Mouse (Mus musculus): ENCODE data around the gene Dach1. TPM values are rescaled to one million over a fixed set of nuclear protein-coding genes. Genes with fewer than 3 reads are reported as not detected.

Gene Dach1
- polyA plus RNA-seq, 1 experiment, result 0.52 TPM

DNA sequence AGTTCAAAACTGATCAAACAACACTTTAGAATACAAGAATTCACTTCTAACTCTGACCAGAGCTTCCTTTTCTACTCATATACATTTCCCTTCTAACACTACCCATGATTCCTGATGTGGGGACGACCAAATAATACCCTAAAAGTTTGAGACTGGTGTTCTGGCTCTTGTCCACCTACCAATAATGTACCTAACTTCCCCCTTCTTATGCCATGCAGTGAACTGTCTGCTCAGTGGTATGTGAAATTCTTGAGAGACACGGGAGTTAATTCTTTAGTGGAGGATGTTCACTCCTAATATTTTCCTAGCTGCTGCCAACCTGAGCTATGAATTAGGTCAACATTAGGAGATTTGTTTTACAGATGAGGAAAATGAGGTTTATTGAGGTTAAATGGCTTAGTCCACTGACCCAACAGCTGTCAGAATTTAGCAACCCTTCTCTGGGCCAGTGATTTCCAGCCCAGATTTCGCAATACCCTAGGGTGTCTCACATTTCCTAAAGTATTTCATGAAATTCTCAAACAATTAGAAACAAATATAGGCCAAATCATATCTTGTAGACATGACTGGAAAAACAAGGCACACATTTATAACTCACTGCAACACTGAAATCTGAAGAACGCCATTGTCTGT is 102.2 kb downstream of the Dach1 start:
- Histone ChIP-seq H3K27ac (ENCODE audit: insufficient read depth, low read length) (no peak overlapping the region), H3K4me3 (ENCODE audit: low read depth, low read length) (no peak overlapping the region), H3K27me3 (ENCODE audit: control insufficient read depth, insufficient read depth, low read length, poor library complexity, severe bottlenecking) (no peaks in the 10 kb centered on the region), H3K9ac (ENCODE audit: low read depth, poor library complexity, severe bottlenecking) (no peak overlapping the region), H3K4me1 (ENCODE audit: control insufficient read depth, insufficient read depth, low read length) (no peaks in the 10 kb centered on the region), H3K9me3 (replicated peaks; ENCODE audit: control insufficient read depth, insufficient read depth, low read length, poor library complexity, severe bottlenecking) (no peaks in the 10 kb centered on the region), H3K36me3 (ENCODE audit: control insufficient read depth, insufficient read depth, low read length, poor library complexity, severe bottlenecking) (no peaks in the 10 kb centered on the region)
- TF ChIP-seq POLR2A (IDR thresholded peaks at IDR 0.05; ENCODE audit: insufficient read depth, low read length) (no peak), EP300 (IDR thresholded peaks at IDR 0.05; ENCODE audit: insufficient read depth, low read depth, low read length) (no peak)

DNA sequence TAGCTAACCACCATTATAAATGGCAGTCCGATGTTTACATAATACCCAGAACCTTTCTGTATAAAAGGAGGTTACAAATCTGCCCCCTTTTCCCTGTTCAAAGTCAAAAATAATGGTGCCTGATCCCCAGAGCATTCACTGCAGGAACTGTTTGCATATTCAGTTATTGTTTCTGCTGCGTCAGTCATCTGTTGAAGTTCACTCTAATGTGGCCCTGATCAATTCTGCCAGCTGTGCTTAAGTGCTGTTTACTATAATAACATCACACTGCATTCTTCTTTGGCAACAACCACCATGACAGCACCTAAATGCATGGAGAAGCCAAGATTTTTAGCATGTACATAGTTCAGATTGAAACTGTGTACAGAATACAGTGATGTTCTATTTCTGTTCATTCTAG is 105.4 kb downstream of the Dach1 start:
- no peaks in the 10 kb centered on the region for H3K9me3 ChIP-seq (replicated peaks; ENCODE audit: control insufficient read depth, insufficient read depth, low read length, poor library complexity, severe bottlenecking)
- no peaks in the 10 kb centered on the region for H3K4me1 ChIP-seq (ENCODE audit: control insufficient read depth, insufficient read depth, low read length)
- H3K4me3 ChIP-seq (ENCODE audit: low read depth, low read length), result no peak overlapping the region

DNA sequence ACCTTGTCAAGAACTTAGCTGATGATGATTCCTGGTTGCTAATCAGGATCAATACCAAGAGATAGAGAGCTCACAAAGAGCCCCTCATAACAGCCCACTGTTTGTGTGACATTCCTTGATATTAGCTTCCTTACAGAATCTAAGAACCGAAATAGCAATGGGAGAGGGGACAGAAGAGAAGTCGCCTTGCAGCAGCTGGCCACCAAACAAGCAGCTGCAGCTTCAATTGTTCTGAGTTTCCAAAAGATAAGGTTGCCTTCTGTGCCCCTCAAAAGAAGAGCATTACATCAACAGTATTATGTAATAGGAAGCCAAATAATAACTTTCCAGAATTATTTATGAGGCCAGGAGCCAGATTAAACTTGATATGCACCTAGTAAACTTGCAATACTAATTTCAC is 120.2 kb downstream of the Dach1 start:
- no peaks in the 10 kb centered on the region for H3K4me1 ChIP-seq (ENCODE audit: control insufficient read depth, insufficient read depth, low read length)
- TF ChIP-seq CTCF (IDR thresholded peaks at IDR 0.05; ENCODE audit: low read depth, low read length) (no peak), EP300 (IDR thresholded peaks at IDR 0.05; ENCODE audit: insufficient read depth, low read depth, low read length) (no peak), POLR2A (IDR thresholded peaks at IDR 0.05; ENCODE audit: insufficient read depth, low read length) (no peak)
- no peaks in the 10 kb centered on the region for H3K9me3 ChIP-seq (replicated peaks; ENCODE audit: control insufficient read depth, insufficient read depth, low read length, poor library complexity, severe bottlenecking)
- H3K9ac ChIP-seq (ENCODE audit: low read depth, poor library complexity, severe bottlenecking), result no peak overlapping the region
- no peak overlapping the region for H3K27ac ChIP-seq (ENCODE audit: insufficient read depth, low read length)
- H3K36me3 ChIP-seq (ENCODE audit: control insufficient read depth, insufficient read depth, low read length, poor library complexity, severe bottlenecking), result no peaks in the 10 kb centered on the region
- no peaks in the 10 kb centered on the region for H3K27me3 ChIP-seq (ENCODE audit: control insufficient read depth, insufficient read depth, low read length, poor library complexity, severe bottlenecking)
- no peak overlapping the region for H3K4me3 ChIP-seq (ENCODE audit: low read depth, low read length)

More for the DNA sequence above, 105.4 kb downstream of the Dach1 start:
- no peak for TF ChIP-seq EP300 (IDR thresholded peaks at IDR 0.05; ENCODE audit: insufficient read depth, low read depth, low read length)
- TF ChIP-seq CTCF (IDR thresholded peaks at IDR 0.05; ENCODE audit: low read depth, low read length), result no peak
- no peak for TF ChIP-seq POLR2A (IDR thresholded peaks at IDR 0.05; ENCODE audit: insufficient read depth, low read length)
- Histone ChIP-seq H3K36me3 (ENCODE audit: control insufficient read depth, insufficient read depth, low read length, poor library complexity, severe bottlenecking) (no peaks in the 10 kb centered on the region), H3K27ac (ENCODE audit: insufficient read depth, low read length) (no peak overlapping the region), H3K27me3 (ENCODE audit: control insufficient read depth, insufficient read depth, low read length, poor library complexity, severe bottlenecking) (no peaks in the 10 kb centered on the region), H3K9ac (ENCODE audit: low read depth, poor library complexity, severe bottlenecking) (no peak overlapping the region)

DNA sequence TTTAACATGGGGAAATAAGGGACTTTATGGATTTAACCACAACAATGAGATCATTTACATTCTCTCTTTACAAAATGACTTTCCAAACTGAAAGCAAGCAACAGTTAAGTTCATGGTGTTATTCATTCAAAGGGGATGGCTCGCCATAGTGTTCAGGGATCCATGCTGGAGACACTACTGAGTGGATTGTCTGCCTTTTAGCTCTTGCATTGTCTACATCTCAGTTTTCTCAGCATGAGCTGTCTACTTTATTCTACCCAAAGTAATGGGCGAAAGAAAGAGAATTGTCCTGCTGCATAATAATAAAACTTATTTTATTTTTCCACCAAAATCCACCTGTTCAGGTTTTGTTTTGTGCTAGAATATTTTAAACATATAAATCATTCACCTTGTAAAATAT is 121.2 kb downstream of the Dach1 start:
- no peaks in the 10 kb centered on the region for H3K4me1 ChIP-seq (ENCODE audit: control insufficient read depth, insufficient read depth, low read length)
- H3K4me3 ChIP-seq (ENCODE audit: low read depth, low read length), result no peak overlapping the region
- H3K27ac ChIP-seq (ENCODE audit: insufficient read depth, low read length), result no peak overlapping the region
- no peak overlapping the region for H3K9ac ChIP-seq (ENCODE audit: low read depth, poor library complexity, severe bottlenecking)
- H3K27me3 ChIP-seq (ENCODE audit: control insufficient read depth, insufficient read depth, low read length, poor library complexity, severe bottlenecking), result no peaks in the 10 kb centered on the region
- no peaks in the 10 kb centered on the region for H3K9me3 ChIP-seq (replicated peaks; ENCODE audit: control insufficient read depth, insufficient read depth, low read length, poor library complexity, severe bottlenecking)
- no peaks in the 10 kb centered on the region for H3K36me3 ChIP-seq (ENCODE audit: control insufficient read depth, insufficient read depth, low read length, poor library complexity, severe bottlenecking)
- TF ChIP-seq EP300 (IDR thresholded peaks at IDR 0.05; ENCODE audit: insufficient read depth, low read depth, low read length), result no peak
- no peak for TF ChIP-seq CTCF (IDR thresholded peaks at IDR 0.05; ENCODE audit: low read depth, low read length)
- no peak for TF ChIP-seq POLR2A (IDR thresholded peaks at IDR 0.05; ENCODE audit: insufficient read depth, low read length)

DNA sequence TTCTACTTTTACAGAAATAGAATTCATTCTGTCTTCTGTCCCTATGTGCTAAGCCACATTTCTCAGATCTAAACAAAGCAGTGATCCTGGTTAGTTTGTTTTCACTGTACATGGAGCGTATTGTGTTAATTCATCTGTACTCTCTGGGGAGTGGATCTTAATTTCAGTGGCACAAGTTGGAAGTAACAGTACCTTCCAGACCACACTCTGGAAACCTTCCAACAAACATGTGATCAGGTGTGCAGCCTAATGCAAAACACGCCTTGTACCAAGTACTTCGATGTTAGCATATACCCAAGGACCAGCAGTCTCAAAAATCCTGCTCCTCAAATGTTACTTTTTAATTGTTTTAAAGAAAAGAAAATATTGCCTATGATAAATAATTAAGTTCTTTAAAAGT is 121.9 kb downstream of the Dach1 start:
- Histone ChIP-seq H3K4me1 (ENCODE audit: control insufficient read depth, insufficient read depth, low read length) (no peaks in the 10 kb centered on the region), H3K27me3 (ENCODE audit: control insufficient read depth, insufficient read depth, low read length, poor library complexity, severe bottlenecking) (no peaks in the 10 kb centered on the region), H3K9ac (ENCODE audit: low read depth, poor library complexity, severe bottlenecking) (no peak overlapping the region), H3K9me3 (replicated peaks; ENCODE audit: control insufficient read depth, insufficient read depth, low read length, poor library complexity, severe bottlenecking) (no peaks in the 10 kb centered on the region), H3K27ac (ENCODE audit: insufficient read depth, low read length) (no peak overlapping the region), H3K36me3 (ENCODE audit: control insufficient read depth, insufficient read depth, low read length, poor library complexity, severe bottlenecking) (no peaks in the 10 kb centered on the region), H3K4me3 (ENCODE audit: low read depth, low read length) (no peak overlapping the region)
- TF ChIP-seq CTCF (IDR thresholded peaks at IDR 0.05; ENCODE audit: low read depth, low read length) (no peak), POLR2A (IDR thresholded peaks at IDR 0.05; ENCODE audit: insufficient read depth, low read length) (no peak), EP300 (IDR thresholded peaks at IDR 0.05; ENCODE audit: insufficient read depth, low read depth, low read length) (no peak)

DNA sequence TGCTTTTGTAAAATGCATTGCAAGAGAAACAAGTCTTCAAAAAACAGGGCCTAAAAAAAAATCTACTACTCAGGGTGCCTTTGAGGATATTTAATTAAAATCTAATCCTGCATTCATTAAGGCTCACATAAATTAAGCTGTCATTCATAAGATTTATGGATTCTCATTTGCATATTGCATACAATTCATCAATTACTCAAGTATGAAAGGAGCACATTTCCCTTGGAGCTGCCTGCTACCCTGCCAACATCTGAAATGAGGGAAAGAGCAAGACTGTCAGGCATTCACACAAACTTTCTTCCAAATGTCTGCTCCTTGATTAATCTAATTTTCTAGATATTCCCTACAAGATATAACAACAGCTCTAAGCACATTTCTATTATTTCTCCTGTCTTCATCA is 122.6 kb downstream of the Dach1 start:
- Histone ChIP-seq H3K9ac (ENCODE audit: low read depth, poor library complexity, severe bottlenecking) (no peak overlapping the region), H3K27ac (ENCODE audit: insufficient read depth, low read length) (no peak overlapping the region)

More for the DNA sequence above, 122.6 kb downstream of the Dach1 start:
- H3K4me1 ChIP-seq (ENCODE audit: control insufficient read depth, insufficient read depth, low read length), result no peaks in the 10 kb centered on the region
- TF ChIP-seq CTCF (IDR thresholded peaks at IDR 0.05; ENCODE audit: low read depth, low read length), result no peak
- TF ChIP-seq POLR2A (IDR thresholded peaks at IDR 0.05; ENCODE audit: insufficient read depth, low read length), result no peak
- no peak for TF ChIP-seq EP300 (IDR thresholded peaks at IDR 0.05; ENCODE audit: insufficient read depth, low read depth, low read length)
- no peaks in the 10 kb centered on the region for H3K36me3 ChIP-seq (ENCODE audit: control insufficient read depth, insufficient read depth, low read length, poor library complexity, severe bottlenecking)
- H3K9me3 ChIP-seq (replicated peaks; ENCODE audit: control insufficient read depth, insufficient read depth, low read length, poor library complexity, severe bottlenecking), result no peaks in the 10 kb centered on the region
- no peak overlapping the region for H3K4me3 ChIP-seq (ENCODE audit: low read depth, low read length)
- no peaks in the 10 kb centered on the region for H3K27me3 ChIP-seq (ENCODE audit: control insufficient read depth, insufficient read depth, low read length, poor library complexity, severe bottlenecking)

All from ES-Bruce4 (cell line).